Mouse (Mus musculus): ENCODE results near the gene Nub1. TPM values are rescaled to one million over a fixed set of nuclear protein-coding genes. Genes with fewer than 3 reads are reported as not detected.

The Nub1 gene
- total RNA-seq, 2 experiments from 2014 or later, result 55.6 to 69.4 TPM

- DNase-seq, result no peak
Observed at GRCm38 (mm10) chr5:24696704-24697103, 11.4 kb downstream of the Nub1 start.

GRCm38 (mm10) chr5:24701271-24701670, 15.9 kb downstream of the Nub1 start:
- DNase-seq, result no peak

- no peak for DNase-seq
Observed at GRCm38 (mm10) chr5:24704615-24705014, 19.3 kb downstream of the Nub1 start.

- DNase-seq, result peak; percentile 26 to 59
Observed at GRCm38 (mm10) chr5:24709962-24710361, 24.6 kb downstream of the Nub1 start.

GRCm38 (mm10) chr5:24711615-24712014, 26.3 kb downstream of the Nub1 start:
- DNase-seq, result no peak

GRCm38 (mm10) chr5:24713199-24713598, 27.9 kb downstream of the Nub1 start:
- DNase-seq, result peak; percentile 82 to 84

- no peak for DNase-seq
Observed at GRCm38 (mm10) chr5:24713987-24714386, 28.7 kb downstream of the Nub1 start.

GRCm38 (mm10) chr5:24718076-24718475, 32.7 kb downstream of the Nub1 start:
- no peak for DNase-seq

- no peak for DNase-seq
Observed at GRCm38 (mm10) chr5:24719852-24720251, 34.5 kb downstream of the Nub1 start.

GRCm38 (mm10) chr5:24723527-24724269, 38.4 kb downstream of the Nub1 start:
- no peak for DNase-seq

GRCm38 (mm10) chr5:24724270-24724634, 38.9 kb downstream of the Nub1 start:
- DNase-seq, result no peak

- no peak for DNase-seq
Observed at GRCm38 (mm10) chr5:24724805-24725204, 39.5 kb downstream of the Nub1 start.

- DNase-seq, result no peak
Observed at GRCm38 (mm10) chr5:24725897-24726296, 40.6 kb downstream of the Nub1 start.

GRCm38 (mm10) chr5:24726901-24727836, 41.8 kb downstream of the Nub1 start:
- no peak for DNase-seq

GRCm38 (mm10) chr5:24729797-24730487, 44.6 kb downstream of the Nub1 start:
- peak in 1 of 2 experiments; percentile 17 for DNase-seq

GRCm38 (mm10) chr5:24730488-24730871, 45.1 kb downstream of the Nub1 start, which contains the start of gene Wdr86:
Wdr86 (minus strand) TSS chr5:24730727.
- DNase-seq, result no peak

GRCm38 (mm10) chr5:24730986-24731385, 45.7 kb downstream of the Nub1 start:
- DNase-seq, result no peak

- no peak for DNase-seq
Observed at GRCm38 (mm10) chr5:24733134-24733533, 47.8 kb downstream of the Nub1 start.

- DNase-seq, result no peak
Observed at GRCm38 (mm10) chr5:24733771-24734426, 48.6 kb downstream of the Nub1 start.

GRCm38 (mm10) chr5:24737595-24737994, 52.3 kb downstream of the Nub1 start:
- no peak for DNase-seq

- no peak for DNase-seq
Observed at GRCm38 (mm10) chr5:24738517-24738916, 53.2 kb downstream of the Nub1 start.
